Mouse (Mus musculus) neural tube, embryonic 12.5 days (tissue): ENCODE measurements around the gene Dnm2. TPM values are rescaled to one million over a fixed set of nuclear protein-coding genes. Genes with fewer than 3 reads are reported as not detected.

Experiments used
- ATAC-seq: fragments of 200-750 bp; cut with Nextera tagmentation; 2 replicates; pipeline ENCODE4 v1.8.0; 2017; ENCODE audit warnings: low read depth, mild to moderate bottlenecking, moderate TSS enrichment, moderate library complexity; ENCODE audit not compliant: low FRiP score
- H3K27ac ChIP-seq: fragments of 300-500 bp; sonication (generic); 2 replicates; pipeline ENCODE4 v1.5.1; 2016
- H3K27me3 ChIP-seq: fragments of 300-500 bp; sonication (generic); replicated peaks from 2 replicates; pipeline ENCODE4 v1.6.1; 2016; ENCODE audit warnings: mild to moderate bottlenecking
- H3K36me3 ChIP-seq: fragments of 300-500 bp; sonication (generic); 2 replicates; pipeline ENCODE4 v1.6.1; 2016; ENCODE audit warnings: mild to moderate bottlenecking
- H3K4me1 ChIP-seq: fragments of 300-500 bp; sonication (generic); 2 replicates; pipeline ENCODE4 v1.6.1; 2016
- H3K4me2 ChIP-seq: fragments of 300-500 bp; sonication (generic); replicated peaks from 2 replicates; pipeline ENCODE4 v1.6.1; 2016; ENCODE audit warnings: mild to moderate bottlenecking
- H3K4me3 ChIP-seq: fragments of 300-500 bp; sonication (generic); 2 replicates; pipeline ENCODE4 v1.5.1; 2016
- H3K9ac ChIP-seq: fragments of 300-500 bp; sonication (generic); 2 replicates; pipeline ENCODE4 v1.6.1; 2016; ENCODE audit warnings: mild to moderate bottlenecking
- H3K9me3 ChIP-seq: fragments of 300-500 bp; sonication (generic); 2 replicates; pipeline ENCODE4 v1.6.1; 2016; ENCODE audit warnings: mild to moderate bottlenecking
- WGBS: fragments of 180-500 bp; shearing (Covaris S2); methylation state at CpG from one replicate; pipeline ENCODE4 v1.1.7; 2016; 5-methylcytosine and 5-hydroxymethylcytosine counted together
- polyA plus RNA-seq: library from polyadenylated mRNA; unstranded; fragments of >200 nt; fragmentation: Nextera tagmentation; extraction: Ambion mirVana; gene quantifications from 2 replicates; pipeline ENCODE4 v1.2.1, GENCODE M21; 2016

Gene Dnm2
- polyA plus RNA-seq: 74.7 and 80.4 TPM in 2 replicates

DNA sequence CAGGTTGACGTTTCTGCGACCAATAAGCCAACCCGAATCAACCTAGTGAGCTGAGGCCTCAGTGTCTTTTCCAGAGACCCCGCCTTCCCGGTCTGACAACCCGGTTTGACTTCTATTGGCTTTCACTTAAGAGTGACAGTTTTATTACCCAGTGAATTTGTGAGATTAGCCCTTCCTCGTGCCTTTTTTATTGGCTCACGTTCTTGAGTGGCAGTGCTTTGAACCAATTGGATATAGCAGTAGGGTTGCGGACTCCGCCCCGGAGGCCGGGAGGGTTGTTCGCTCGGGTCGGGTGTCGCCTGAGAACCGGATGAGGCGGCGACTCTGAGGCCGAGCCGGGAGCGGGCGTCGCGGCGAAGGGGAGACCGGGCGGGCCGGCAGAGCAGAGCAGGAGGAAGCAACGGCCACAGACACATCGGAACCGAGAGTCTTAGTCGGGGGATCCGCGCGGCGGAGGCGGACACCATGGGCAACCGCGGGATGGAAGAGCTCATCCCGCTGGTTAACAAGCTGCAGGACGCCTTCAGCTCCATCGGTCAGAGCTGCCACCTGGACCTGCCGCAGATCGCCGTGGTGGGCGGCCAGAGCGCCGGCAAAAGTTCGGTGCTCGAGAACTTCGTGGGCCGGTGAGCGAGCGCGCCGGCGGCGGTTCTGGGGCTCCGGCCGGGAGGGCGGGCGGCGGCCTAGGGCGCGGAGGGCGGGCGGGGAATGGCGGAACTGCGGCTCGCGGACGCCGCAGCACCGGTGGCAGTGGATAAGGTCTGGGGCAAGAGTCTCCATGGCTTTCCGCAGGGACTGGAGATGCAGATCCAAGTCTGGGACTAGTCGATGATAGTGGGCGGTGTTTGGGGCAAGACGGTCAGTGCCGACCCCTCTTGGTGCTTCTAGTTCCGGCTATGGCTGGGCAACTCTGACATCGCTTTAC, at the start of gene Dnm2:
Gene Dnm2, plus strand, starts transcription at position 278 of the 925 bp plus-strand sequence.
- H3K4me1 ChIP-seq: peaks cover 25% of the 10 kb centered on the region
- H3K9ac ChIP-seq: peak within 1 kb of the TSS; percentile 92
- under 1% methylated on average over 82 of the region's 82 CpGs for WGBS
- no peaks in the 10 kb centered on the region for H3K9me3 ChIP-seq
- no peaks in the 10 kb centered on the region for H3K27me3 ChIP-seq
- ATAC-seq: peak; percentile 99
- peak within 1 kb of the TSS; percentile 93 for H3K4me3 ChIP-seq
- H3K4me2 ChIP-seq: peak within 1 kb of the TSS; percentile 87
- peaks cover 12% of the 10 kb centered on the region for H3K36me3 ChIP-seq
- peak within 1 kb of the TSS; percentile 72 for H3K27ac ChIP-seq

DNA sequence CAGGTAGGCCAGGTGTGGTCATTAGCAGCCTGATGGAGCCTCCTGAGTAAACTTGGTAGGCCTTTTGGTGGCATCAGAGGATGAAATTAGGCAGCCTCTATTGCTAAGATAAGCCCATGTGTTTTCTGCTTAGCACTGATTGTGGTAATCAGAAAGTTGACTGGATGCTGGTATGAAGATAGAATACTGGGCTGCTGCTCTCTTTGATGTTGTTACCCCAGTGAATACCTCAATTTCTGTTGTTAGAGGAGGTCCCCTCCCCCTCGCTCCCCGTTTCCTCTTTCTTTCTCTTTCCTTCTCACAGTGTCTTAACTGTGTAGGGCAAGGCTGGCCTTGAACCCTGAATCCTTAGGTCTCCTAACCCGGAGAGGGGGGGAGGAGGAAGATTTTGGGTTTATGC, 45.5 kb upstream of the Dnm2 start:
- Histone ChIP-seq H3K4me2 (no peak overlapping the region), H3K4me3 (no peak overlapping the region), H3K36me3 (peaks cover 5% of the 10 kb centered on the region), H3K27me3 (no peaks in the 10 kb centered on the region), H3K9ac (no peak overlapping the region), H3K27ac (no peak overlapping the region), H3K4me1 (peaks cover 12% of the 10 kb centered on the region; the same call in 1 of the 2 replicates), H3K9me3 (no peaks in the 10 kb centered on the region)
- WGBS: 89% methylated on average over 3 of the region's 3 CpGs
- no peak for ATAC-seq

DNA sequence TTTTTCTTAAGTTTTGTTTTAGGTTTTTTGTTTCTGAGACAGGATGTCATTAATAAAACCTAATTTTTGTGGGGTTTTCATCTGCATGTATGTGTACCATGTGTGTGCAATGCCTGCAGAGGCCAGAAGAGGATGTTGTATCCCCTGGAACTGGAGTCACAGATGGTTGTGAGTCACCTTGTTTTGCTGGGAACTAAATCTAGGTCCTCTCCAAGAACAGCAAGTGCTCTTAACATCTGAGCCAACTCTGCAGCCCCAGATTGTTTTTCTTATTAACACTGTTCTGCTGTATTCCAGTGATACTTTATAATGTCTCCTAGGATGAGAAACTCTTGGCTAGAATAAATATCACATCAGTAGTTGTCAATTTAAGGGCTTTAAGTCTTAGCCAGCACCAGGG, 43.8 kb upstream of the Dnm2 start:
- Histone ChIP-seq H3K9me3 (no peaks in the 10 kb centered on the region), H3K4me3 (no peak overlapping the region), H3K36me3 (no peaks in the 10 kb centered on the region; the same call in 1 of the 2 replicates), H3K4me1 (peaks cover 6% of the 10 kb centered on the region; the same call in 1 of the 2 replicates), H3K27ac (no peak overlapping the region), H3K4me2 (no peak overlapping the region), H3K9ac (no peak overlapping the region), H3K27me3 (no peaks in the 10 kb centered on the region)
- ATAC-seq: no peak

DNA sequence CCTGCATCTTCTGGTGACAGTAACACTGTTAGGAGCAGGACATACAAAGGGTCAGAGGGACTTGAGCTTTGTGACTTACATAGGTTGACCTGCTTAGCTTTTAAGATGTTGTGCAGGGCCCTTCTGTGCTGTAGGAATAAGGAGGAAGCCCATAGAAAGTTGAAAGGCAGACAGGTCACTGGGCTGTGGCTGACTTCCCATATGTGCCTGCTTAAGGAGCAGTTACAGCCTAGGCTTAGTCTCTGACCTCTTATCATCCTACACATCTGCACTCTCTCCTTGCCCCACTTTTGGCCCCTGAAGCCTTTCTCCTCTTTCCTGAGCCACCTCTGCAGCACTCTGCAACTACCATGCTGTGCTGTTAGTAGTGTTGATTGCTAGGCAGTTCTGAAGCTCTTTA, 40.7 kb upstream of the Dnm2 start:
- no peak for ATAC-seq
- Histone ChIP-seq H3K9ac (no peak overlapping the region), H3K36me3 (peaks cover 11% of the 10 kb centered on the region), H3K9me3 (no peaks in the 10 kb centered on the region), H3K4me1 (0 out of 2 replicates have a peak, but pooled peaks cover 2% of the 10 kb centered on the region), H3K27ac (no peak overlapping the region), H3K4me2 (no peak overlapping the region), H3K4me3 (no peak overlapping the region), H3K27me3 (no peaks in the 10 kb centered on the region)

DNA sequence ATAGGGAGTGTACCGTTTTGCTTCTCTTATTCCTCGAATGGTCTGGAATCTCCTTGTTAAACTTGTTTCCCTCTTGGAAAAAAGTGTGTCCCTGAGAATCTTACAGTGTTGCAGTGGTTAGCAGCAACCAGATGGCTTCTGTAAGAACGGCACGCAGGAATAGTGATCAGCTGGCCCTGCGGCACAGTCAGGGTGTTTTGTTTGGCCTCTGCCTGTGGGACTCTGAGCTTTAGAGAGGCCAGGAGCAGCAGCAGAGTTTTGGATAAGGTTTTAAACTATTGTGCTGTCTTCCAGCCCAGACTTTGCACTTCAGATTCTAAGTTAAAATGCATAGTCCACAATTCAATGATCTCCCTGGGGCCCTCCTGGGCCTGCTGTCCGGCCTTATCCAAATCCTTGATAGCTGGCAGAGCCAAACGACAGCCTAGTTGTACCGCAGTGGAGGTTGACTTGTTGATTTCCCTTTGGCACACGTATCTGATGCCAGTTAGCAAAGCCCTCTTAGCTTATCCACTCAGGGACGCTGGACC, 32.0 kb upstream of the Dnm2 start:
- H3K4me1 ChIP-seq: no peaks in the 10 kb centered on the region
- 94% methylated on average over 10 of the region's 10 CpGs for WGBS
- H3K27ac ChIP-seq: no peak overlapping the region
- H3K9me3 ChIP-seq: no peaks in the 10 kb centered on the region
- ATAC-seq: no peak
- H3K4me3 ChIP-seq: no peak overlapping the region
- H3K36me3 ChIP-seq: peaks cover 87% of the 10 kb centered on the region
- no peak overlapping the region for H3K4me2 ChIP-seq
- H3K27me3 ChIP-seq: no peaks in the 10 kb centered on the region
- no peak overlapping the region for H3K9ac ChIP-seq

DNA sequence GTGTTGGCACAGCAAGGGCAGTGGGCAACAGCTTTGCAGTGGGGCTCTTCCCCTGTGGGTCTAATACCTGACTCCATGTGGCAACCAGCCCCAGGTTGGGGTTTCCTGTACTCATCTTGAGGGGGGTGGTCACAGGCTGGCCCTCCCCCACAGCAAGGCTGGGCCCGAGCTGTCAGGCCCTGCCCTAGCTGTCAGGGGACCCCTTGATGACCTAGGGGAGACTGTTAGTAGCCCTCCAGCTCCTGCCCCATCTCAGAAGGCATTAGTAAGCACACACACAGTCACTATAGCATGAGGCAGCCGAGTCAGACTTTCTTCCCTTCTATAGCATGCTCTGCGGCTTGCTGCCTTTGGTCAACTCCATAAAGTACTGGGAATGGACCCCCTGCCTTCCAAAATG, 29.0 kb upstream of the Dnm2 start:
- H3K4me2 ChIP-seq: no peak overlapping the region
- H3K36me3 ChIP-seq: peaks cover 95% of the 10 kb centered on the region
- no peak overlapping the region for H3K27ac ChIP-seq
- no peaks in the 10 kb centered on the region for H3K27me3 ChIP-seq
- ATAC-seq: no peak
- no peaks in the 10 kb centered on the region for H3K9me3 ChIP-seq
- H3K4me1 ChIP-seq: no peaks in the 10 kb centered on the region
- WGBS: 89% methylated on average over 3 of the region's 3 CpGs
- no peak overlapping the region for H3K4me3 ChIP-seq
- H3K9ac ChIP-seq: no peak overlapping the region

DNA sequence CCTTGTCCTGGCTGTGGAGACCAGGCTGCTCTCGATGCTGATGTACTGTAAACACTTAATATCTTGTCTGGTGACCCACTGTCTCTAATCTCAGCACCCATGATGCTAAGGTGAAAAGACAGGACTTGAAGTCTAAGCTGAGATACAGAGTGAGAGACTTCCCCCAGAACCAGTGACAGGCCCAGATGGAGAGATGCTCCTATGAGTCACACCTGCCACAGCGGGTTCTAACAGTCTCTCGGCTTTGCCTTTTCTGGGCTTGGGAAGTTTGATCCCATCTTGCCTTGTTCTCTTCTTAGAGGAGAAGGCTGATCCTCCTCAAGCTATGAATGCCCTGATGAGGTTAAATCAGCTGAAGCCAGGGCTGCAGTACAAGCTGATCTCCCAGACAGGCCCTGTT, 27.5 kb upstream of the Dnm2 start:
- 98% methylated on average over 3 of the region's 3 CpGs for WGBS
- Histone ChIP-seq H3K4me3 (no peak overlapping the region), H3K36me3 (peaks cover 97% of the 10 kb centered on the region), H3K27ac (no peak overlapping the region), H3K4me1 (no peaks in the 10 kb centered on the region), H3K9ac (no peak overlapping the region), H3K27me3 (no peaks in the 10 kb centered on the region), H3K4me2 (no peak overlapping the region), H3K9me3 (no peaks in the 10 kb centered on the region)
- no peak for ATAC-seq

DNA sequence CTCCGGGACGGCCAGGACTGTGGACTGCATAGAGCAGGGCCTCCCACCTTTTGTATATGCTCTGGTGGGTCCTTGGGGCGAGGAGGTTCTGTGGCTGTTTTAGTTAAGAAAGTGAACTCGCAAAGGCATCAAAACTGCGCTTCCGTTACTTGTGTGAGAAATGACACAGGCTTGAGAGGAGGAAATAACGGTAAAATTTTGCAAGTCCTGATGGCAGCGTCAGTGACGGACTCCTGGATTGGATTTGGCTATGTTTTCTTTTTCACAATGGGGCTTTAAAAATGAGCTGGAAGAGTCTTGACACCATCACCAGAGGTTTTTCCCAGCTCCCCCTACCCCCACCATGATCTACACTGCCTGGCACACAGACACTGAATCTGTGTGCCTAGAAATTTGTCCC, 23.7 kb upstream of the Dnm2 start:
- H3K9me3 ChIP-seq: no peaks in the 10 kb centered on the region
- peaks cover 98% of the 10 kb centered on the region for H3K36me3 ChIP-seq
- ATAC-seq: no peak
- WGBS: 95% methylated on average over 9 of the region's 9 CpGs
- H3K27ac ChIP-seq: no peak overlapping the region
- H3K4me1 ChIP-seq: no peaks in the 10 kb centered on the region
- no peak overlapping the region for H3K4me3 ChIP-seq
- no peak overlapping the region for H3K4me2 ChIP-seq
- no peaks in the 10 kb centered on the region for H3K27me3 ChIP-seq
- H3K9ac ChIP-seq: no peak overlapping the region

DNA sequence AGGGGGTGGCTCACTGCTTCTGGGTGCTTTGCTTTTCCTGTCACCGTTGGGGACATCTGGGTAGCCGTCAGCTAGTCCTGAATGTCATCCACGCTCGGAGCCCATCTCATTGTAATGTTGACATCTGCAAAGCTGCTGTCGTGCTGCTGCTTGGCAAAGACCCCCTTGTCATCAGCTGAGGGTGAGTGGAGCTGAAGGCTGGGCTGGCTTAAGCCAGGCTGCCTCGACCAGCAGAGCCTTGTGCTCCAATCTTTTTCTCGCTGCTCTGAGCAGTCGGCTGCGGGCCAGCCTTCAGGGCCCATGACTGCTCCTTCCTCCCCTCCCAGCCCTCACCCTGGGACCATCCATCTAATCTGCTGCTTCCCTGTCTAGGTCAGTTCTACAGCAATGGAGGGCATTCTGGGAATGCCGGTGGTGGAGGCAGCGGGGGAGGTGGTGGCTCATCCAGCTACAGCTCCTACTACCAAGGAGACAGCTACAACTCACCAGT, 21.9 kb upstream of the Dnm2 start:
- Histone ChIP-seq H3K9me3 (no peaks in the 10 kb centered on the region), H3K27ac (no peak overlapping the region), H3K4me3 (no peak overlapping the region), H3K4me1 (no peaks in the 10 kb centered on the region), H3K36me3 (peaks cover 96% of the 10 kb centered on the region), H3K4me2 (no peak overlapping the region), H3K9ac (no peak overlapping the region), H3K27me3 (no peaks in the 10 kb centered on the region)
- WGBS: 88% methylated on average over 11 of the region's 11 CpGs
- ATAC-seq: no peak

DNA sequence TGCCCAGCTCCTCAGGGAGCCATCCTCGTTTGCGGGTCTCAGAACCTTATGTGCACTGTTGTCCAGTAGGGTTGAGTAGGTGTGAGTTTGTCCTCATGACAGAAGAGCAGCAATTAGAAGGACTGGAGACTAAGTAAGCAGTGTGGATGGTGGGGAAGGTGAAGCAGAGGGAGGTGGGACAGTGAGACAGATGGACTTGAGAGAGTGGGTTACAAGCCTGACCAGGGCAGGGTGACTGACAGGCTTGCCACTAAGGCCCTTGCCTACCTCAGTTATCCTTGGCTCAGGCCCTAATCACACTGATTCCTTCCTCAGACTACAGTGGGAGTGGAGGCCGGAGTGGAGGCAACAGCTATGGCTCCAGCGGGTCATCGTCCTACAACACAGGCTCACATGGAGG, 21.0 kb upstream of the Dnm2 start:
- WGBS: 97% methylated on average over 5 of the region's 5 CpGs
- H3K9me3 ChIP-seq: no peaks in the 10 kb centered on the region
- ATAC-seq: no peak
- peaks cover 87% of the 10 kb centered on the region for H3K36me3 ChIP-seq
- H3K4me2 ChIP-seq: no peak overlapping the region
- no peak overlapping the region for H3K4me3 ChIP-seq
- no peaks in the 10 kb centered on the region for H3K27me3 ChIP-seq
- no peaks in the 10 kb centered on the region for H3K4me1 ChIP-seq
- no peak overlapping the region for H3K27ac ChIP-seq
- no peak overlapping the region for H3K9ac ChIP-seq

DNA sequence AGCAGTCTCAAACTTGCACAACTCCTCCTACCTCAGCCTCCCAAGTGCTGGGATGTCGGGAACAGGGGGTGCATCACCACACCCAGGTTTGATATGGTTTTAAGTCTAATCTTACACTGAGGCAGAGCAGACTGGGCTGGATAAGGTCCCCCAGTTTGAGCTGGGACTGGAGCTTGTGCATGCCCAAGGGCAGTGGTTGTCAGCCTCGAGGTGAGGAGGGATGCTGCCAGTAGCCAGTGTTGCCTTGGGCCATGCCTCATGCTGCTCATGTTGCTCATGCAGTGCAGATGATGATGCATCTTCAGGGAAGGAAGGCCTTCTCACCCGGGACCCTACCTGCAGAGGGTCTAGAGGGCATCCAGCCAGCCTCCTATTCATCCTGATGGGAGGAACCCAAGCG, 19.2 kb upstream of the Dnm2 start:
- Histone ChIP-seq H3K9me3 (no peaks in the 10 kb centered on the region), H3K36me3 (peaks cover 69% of the 10 kb centered on the region), H3K4me3 (no peak overlapping the region), H3K27ac (no peak overlapping the region), H3K4me1 (no peaks in the 10 kb centered on the region), H3K4me2 (no peak overlapping the region), H3K9ac (no peak overlapping the region), H3K27me3 (no peaks in the 10 kb centered on the region)
- ATAC-seq: no peak
- whole genome bisulfite sequencing: 76% methylated on average over 4 of the region's 4 CpGs

DNA sequence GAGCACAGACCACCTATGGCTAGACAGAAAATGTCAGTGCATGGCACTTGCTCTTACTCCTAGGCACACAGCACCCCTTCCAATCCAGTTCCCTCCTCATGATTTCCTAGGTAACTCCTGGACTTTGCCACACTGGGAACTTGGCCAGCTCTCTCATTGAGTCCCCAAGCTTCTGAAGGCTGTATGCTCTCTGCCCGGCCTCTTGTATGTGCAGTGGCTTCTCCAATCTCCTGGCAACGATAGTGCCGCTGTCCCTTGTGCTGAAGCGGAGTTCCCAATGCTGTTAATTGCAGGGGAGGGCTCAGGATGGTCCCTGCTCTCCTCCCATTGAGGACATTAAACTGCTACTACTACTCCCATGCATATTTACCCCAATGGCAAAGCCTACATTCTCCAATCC, 16.8 kb upstream of the Dnm2 start:
- Histone ChIP-seq H3K27ac (no peak overlapping the region), H3K4me2 (no peak overlapping the region), H3K9ac (no peak overlapping the region), H3K9me3 (no peaks in the 10 kb centered on the region), H3K4me3 (no peak overlapping the region), H3K4me1 (peaks cover 6% of the 10 kb centered on the region; the same call in 1 of the 2 replicates), H3K36me3 (peaks cover 47% of the 10 kb centered on the region), H3K27me3 (no peaks in the 10 kb centered on the region)
- WGBS: 19% methylated on average over 4 of the region's 4 CpGs
- no peak for ATAC-seq
